Mouse (Mus musculus) skeletal muscle tissue, postnatal 0 days (tissue): ENCODE measurements around the gene Tmem52b. TPM values are rescaled to one million over a fixed set of nuclear protein-coding genes. Genes with fewer than 3 reads are reported as not detected.

Experiments used
- polyA plus RNA-seq: library from polyadenylated mRNA; unstranded; fragments of >200 nt; fragmentation: Nextera tagmentation; extraction: Ambion mirVana; gene quantifications from 2 replicates; pipeline ENCODE4 v1.2.1, GENCODE M21; 2015

The Tmem52b gene
- polyA plus RNA-seq = not detected in 2 replicates

DNA sequence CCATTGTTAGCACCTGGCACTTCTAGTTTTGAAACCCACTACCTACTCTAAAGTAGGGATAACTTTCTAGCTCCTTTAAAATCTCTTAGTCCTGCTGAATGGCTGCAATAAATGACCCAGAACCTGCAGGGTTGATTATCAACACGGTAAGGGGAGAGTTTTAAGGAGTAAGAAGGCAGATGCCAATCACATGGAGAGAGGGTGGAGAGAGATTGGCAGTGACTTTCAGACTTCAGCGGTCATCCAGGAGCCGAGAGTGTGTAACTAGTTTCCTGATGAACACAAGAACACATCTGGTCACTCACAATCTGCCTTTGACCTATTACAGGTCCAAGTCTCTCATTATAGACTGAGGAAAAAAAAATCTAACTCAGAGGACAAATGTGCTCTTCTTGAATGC, at the start of gene Tmem52b:
Gene Tmem52b, plus strand, starts transcription at position 189 of the 400 bp plus-strand sequence.

DNA sequence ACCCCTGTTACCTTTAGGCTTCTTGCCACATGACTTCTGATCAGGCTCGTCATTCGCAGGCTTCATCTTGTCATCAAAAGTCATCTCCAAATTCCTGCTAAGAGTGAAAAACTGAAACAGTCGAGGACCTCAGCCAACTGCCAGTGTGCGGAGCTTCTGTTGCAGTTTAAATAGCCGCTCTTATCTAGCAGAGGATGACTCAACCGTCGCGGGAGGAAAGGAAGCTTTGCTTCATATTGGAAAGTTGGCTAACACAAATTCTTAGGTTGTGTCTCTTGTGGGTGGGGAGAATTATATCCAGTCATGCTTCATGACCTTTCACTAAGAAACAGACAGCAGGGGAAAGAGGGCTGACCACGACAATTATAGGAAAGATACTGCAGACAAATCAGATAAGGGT, 5.3 kb upstream of the Tmem52b start, which contains the start of gene Olr1:
Gene Olr1, minus strand, starts transcription at position 142 of the 400 bp plus-strand sequence.

DNA sequence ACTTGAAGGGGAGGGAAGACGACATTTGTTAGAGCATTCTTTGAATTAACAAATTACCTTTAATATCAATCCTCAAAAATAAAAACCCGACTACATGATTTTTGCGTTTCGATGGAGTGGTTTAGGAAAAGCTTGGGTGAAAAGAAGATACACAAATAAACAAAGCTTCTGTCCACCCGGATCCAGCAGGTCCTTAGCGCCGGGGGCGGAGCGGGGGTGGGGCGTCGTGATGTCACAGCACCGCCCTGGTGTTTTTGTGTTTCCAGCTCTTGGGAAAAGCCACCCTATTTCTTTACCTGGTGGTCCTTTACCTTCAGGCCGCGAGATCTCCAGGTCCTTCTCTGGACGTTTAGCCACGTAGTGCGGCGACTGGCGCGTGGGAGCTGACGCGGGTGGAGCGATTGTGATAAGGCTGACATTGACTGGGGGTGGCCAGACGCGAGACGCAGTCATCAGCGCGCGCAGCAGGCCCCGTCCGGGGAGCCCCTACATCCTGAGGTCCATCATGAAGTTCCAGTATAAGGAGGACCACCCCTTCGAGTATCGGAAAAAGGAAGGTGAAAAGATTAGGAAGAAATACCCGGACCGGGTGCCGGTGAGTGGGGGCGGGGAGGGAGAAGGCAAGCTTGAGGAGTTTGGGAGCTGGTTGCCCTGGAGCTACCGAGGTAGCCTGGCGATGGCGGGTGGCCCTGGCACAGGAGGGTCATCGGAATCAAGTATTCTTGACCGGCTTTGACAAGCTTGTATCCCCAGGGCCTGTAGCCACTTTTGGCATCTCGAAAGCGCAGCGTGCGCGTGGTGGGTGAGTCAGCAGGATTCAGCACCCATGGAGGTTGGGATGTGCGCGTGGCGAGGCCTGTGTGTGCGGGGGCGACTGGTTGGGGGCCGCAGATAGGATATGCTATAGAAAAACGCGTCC, 20.8 kb downstream of the Tmem52b start, which contains the start of gene Gabarapl1:
Gene Gabarapl1, plus strand, starts transcription at position 219 of the 919 bp plus-strand sequence.

Other genes starting within 250 kb of the Tmem52b start
- gene Cd69, start 237.1 kb upstream of the Tmem52b start, polyA plus RNA-seq = 0.38 and 0.74 TPM in 2 replicates
- not detected in 2 replicates for gene 4922502D21Rik, start 180.8 kb upstream of the Tmem52b start, polyA plus RNA-seq
- gene Clec12a, start 169.9 kb upstream of the Tmem52b start, polyA plus RNA-seq = 0.10 and 0.12 TPM in 2 replicates
- gene Clec12b, start 126.7 kb upstream of the Tmem52b start, polyA plus RNA-seq = 0.28 and 1.3 TPM in 2 replicates
- gene Clec1b, start 115.3 kb upstream of the Tmem52b start, polyA plus RNA-seq = 0.10 and 0.22 TPM in 2 replicates
- 0.10 and 0.23 TPM in 2 replicates for gene Clec9a, start 103.7 kb upstream of the Tmem52b start, polyA plus RNA-seq
- 4.0 and 5.0 TPM in 2 replicates for gene Clec1a, start 60.6 kb upstream of the Tmem52b start, polyA plus RNA-seq
- gene Olr1, start 5.4 kb upstream of the Tmem52b start, polyA plus RNA-seq = 0.27 TPM in 1 of 2 replicates, not detected in the other
- gene Gabarapl1, start 20.6 kb downstream of the Tmem52b start, polyA plus RNA-seq = 31.6 and 33.9 TPM in 2 replicates
- not detected in 2 replicates for gene Klre1, start 65.3 kb downstream of the Tmem52b start, polyA plus RNA-seq
- 0.19 and 0.52 TPM in 2 replicates for gene Klrd1, start 79.2 kb downstream of the Tmem52b start, polyA plus RNA-seq
- 0.13 TPM in 1 of 2 replicates, not detected in the other for gene Klrk1, start 111.3 kb downstream of the Tmem52b start, polyA plus RNA-seq
- gene Klrc3, start 130.8 kb downstream of the Tmem52b start, polyA plus RNA-seq = not detected in 2 replicates
- not detected in 2 replicates for gene Klrc2, start 148.1 kb downstream of the Tmem52b start, polyA plus RNA-seq
- 0.15 TPM in 1 of 2 replicates, not detected in the other for gene Klrc1, start 166.4 kb downstream of the Tmem52b start, polyA plus RNA-seq
- not detected in 2 replicates for gene Klri1, start 204.6 kb downstream of the Tmem52b start, polyA plus RNA-seq
- gene Klri2, start 227.9 kb downstream of the Tmem52b start, polyA plus RNA-seq = not detected in 2 replicates